24 mouse cellular contexts compared by ENCODE assay signal in the genomic region with DNA sequence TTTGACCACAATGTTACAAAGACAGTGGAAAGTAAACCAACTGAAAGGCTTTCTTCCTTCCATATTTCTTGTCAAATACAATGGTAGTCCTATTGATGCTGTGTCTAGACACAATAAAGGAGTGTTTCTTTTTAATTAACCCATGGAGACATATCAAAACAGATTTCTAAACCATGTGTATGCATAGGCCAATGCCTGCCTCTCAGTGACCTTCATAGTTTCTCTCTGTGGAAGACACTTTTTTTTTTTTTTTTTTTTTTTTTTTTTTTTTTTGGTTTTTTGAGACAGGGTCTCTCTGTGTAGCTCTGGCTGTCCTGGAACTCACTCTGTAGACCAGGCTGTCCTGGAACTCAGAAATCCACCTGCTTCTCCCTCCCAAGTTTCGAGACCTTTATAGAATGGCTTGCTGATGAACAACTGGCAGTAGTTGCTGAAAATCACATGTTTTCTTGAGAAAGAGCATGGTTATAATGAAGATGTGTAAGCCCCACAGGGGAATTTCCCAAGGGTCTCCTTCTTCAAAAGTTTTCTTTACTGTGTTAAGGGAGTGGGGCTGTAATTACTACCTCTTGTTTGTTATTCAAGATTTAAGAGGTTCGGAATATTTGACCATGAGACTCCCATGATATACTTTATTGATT. TPM values are rescaled to one million over a fixed set of nuclear protein-coding genes. Genes with fewer than 3 reads are reported as not detected.
"Had no signal": no experiment of that assay in that cellular context is flagged by ENCODE, and none has a peak within 500 bp of the region (broad histone marks: within the 10 kb centered on the region; RNA-seq: fewer than 3 reads in every experiment).

No protein-coding gene starts in this region.

- H3K4me2 ChIP-seq: liver, embryonic 15.5 days; lung, embryonic 15.5 days; midbrain, embryonic 11.5 days; midbrain, embryonic 13.5 days; midbrain, embryonic 15.5 days; neural tube, embryonic 12.5 days had no signal

- H3K27ac ChIP-seq: lung, embryonic 15.5 days; macrophage; midbrain, embryonic 13.5 days; midbrain, embryonic 15.5 days; neural tube, embryonic 12.5 days had no signal

- H3K27me3 ChIP-seq: liver, embryonic 15.5 days; lung, embryonic 15.5 days; megakaryocyte, embryonic 14.5 days; midbrain, embryonic 13.5 days; midbrain, embryonic 15.5 days; neural tube, embryonic 12.5 days had no signal

- H3K4me1 ChIP-seq: lung, embryonic 15.5 days; midbrain, embryonic 15.5 days; neural tube, embryonic 12.5 days had no signal

- DNase-seq: liver, postnatal 0 days; lung, adult 2 months; lung, postnatal 14 days; lung, postnatal 36 days; right cerebral cortex, adult 18-20 months; right cerebral cortex, postnatal 25 days; right cerebral cortex, postnatal 4 days; spleen, adult 18-20 months; thymus, postnatal 14 days; thymus, postnatal 36 days had no signal

- H3K9me3 ChIP-seq: liver, embryonic 15.5 days; lung, embryonic 15.5 days; megakaryocyte, embryonic 14.5 days; midbrain, embryonic 13.5 days; midbrain, embryonic 15.5 days; neural tube, embryonic 12.5 days had no signal

- ATAC-seq: liver, postnatal 0 days; lung, postnatal 0 days; midbrain, embryonic 13.5 days; midbrain, embryonic 15.5 days had no signal

- H3K9ac ChIP-seq: liver, embryonic 15.5 days; liver, postnatal 0 days; lung, embryonic 15.5 days; midbrain, embryonic 13.5 days; midbrain, embryonic 15.5 days; neural tube, embryonic 12.5 days had no signal

- H3K4me3 ChIP-seq: liver, embryonic 15.5 days; lung, embryonic 15.5 days; megakaryocyte, embryonic 14.5 days; midbrain, embryonic 13.5 days; midbrain, embryonic 15.5 days; neural tube, embryonic 12.5 days had no signal

RNA-seq across cellular contexts. Expression of a gene that starts 51.3 kb away (rescaled TPM):
- total RNA-seq: megakaryocyte progenitor cell, adult 5-6 weeks; midbrain, postnatal 0 days; monocyte, adult 5-6 weeks; neutrophil, adult 5-6 weeks had no signal
- polyA plus RNA-seq: liver, embryonic 15.5 days; macrophage; midbrain, embryonic 11.5 days; midbrain, embryonic 15.5 days; midbrain, postnatal 0 days; neural tube, embryonic 12.5 days; stomach, embryonic 14.5 days had no signal
